Mouse (Mus musculus): ENCODE results near the gene Gcc2.
"Not testable (repeated sequence)": the region's sequence is repeated elsewhere in the genome, so short reads cannot be mapped to it uniquely, and the experiment has no call there.

Gcc2 gene

GRCm38 (mm10) chr10:58255213-58255892 lies at the start of gene Gcc2:
Gene Gcc2, plus strand, starts transcription at chr10:58255497.
- DNase-seq (ENCODE audit: low spot score), result peak; percentile 91

GRCm38 (mm10) chr10:58205986-58206385 lies 49.3 kb upstream of the Gcc2 start:
- DNase-seq (ENCODE audit: low spot score), result no peak

GRCm38 (mm10) chr10:58206639-58207404 lies 48.5 kb upstream of the Gcc2 start:
- no peak for DNase-seq (ENCODE audit: low spot score)

GRCm38 (mm10) chr10:58209710-58210467 lies 45.4 kb upstream of the Gcc2 start:
- DNase-seq (ENCODE audit: low spot score), result no peak

- DNase-seq (ENCODE audit: low spot score), result no peak
Observed at GRCm38 (mm10) chr10:58210514-58210913, 44.8 kb upstream of the Gcc2 start.

GRCm38 (mm10) chr10:58211213-58211612 lies 44.1 kb upstream of the Gcc2 start:
- no peak for DNase-seq (ENCODE audit: low spot score)

- DNase-seq (ENCODE audit: low spot score), result no peak
Observed at GRCm38 (mm10) chr10:58212230-58212629, 43.1 kb upstream of the Gcc2 start.

- no peak for DNase-seq (ENCODE audit: low spot score)
Observed at GRCm38 (mm10) chr10:58214497-58214896, 40.8 kb upstream of the Gcc2 start.

- no peak for DNase-seq (ENCODE audit: low spot score)
Observed at GRCm38 (mm10) chr10:58214934-58215333, 40.4 kb upstream of the Gcc2 start.

- DNase-seq (ENCODE audit: low spot score), result no peak
Observed at GRCm38 (mm10) chr10:58215353-58215752, 39.9 kb upstream of the Gcc2 start.

GRCm38 (mm10) chr10:58217366-58217765 lies 37.9 kb upstream of the Gcc2 start:
- no peak for DNase-seq (ENCODE audit: low spot score)

- DNase-seq (ENCODE audit: low spot score), result no peak
Observed at GRCm38 (mm10) chr10:58220726-58221125, 34.6 kb upstream of the Gcc2 start.

GRCm38 (mm10) chr10:58221571-58221970 lies 33.7 kb upstream of the Gcc2 start:
- not testable (repeated sequence) for DNase-seq (ENCODE audit: low spot score)

GRCm38 (mm10) chr10:58223161-58223560 lies 32.1 kb upstream of the Gcc2 start:
- DNase-seq (ENCODE audit: low spot score), result not testable (repeated sequence)

- DNase-seq (ENCODE audit: low spot score), result peak; percentile 71
Observed at GRCm38 (mm10) chr10:58223972-58224805, 31.1 kb upstream of the Gcc2 start.

GRCm38 (mm10) chr10:58224827-58225785 lies 30.2 kb upstream of the Gcc2 start, which contains the start of gene AW822073:
Gene AW822073, minus strand, starts transcription at chr10:58224930.
- not testable (repeated sequence) for DNase-seq (ENCODE audit: low spot score)

- not testable (repeated sequence) for DNase-seq (ENCODE audit: low spot score)
Observed at GRCm38 (mm10) chr10:58226357-58226756, 28.9 kb upstream of the Gcc2 start.

- not testable (repeated sequence) for DNase-seq (ENCODE audit: low spot score)
Observed at GRCm38 (mm10) chr10:58227798-58228197, 27.5 kb upstream of the Gcc2 start.

GRCm38 (mm10) chr10:58230021-58230420 lies 25.3 kb upstream of the Gcc2 start:
- DNase-seq (ENCODE audit: low spot score), result not testable (repeated sequence)

GRCm38 (mm10) chr10:58231088-58231487 lies 24.2 kb upstream of the Gcc2 start:
- not testable (repeated sequence) for DNase-seq (ENCODE audit: low spot score)

Measured in layer of hippocampus, adult 11-12 months (tissue).